Mouse (Mus musculus) forebrain, postnatal 0 days (tissue): Measurements from ENCODE around the gene Kcns1. TPM values are rescaled to one million over a fixed set of nuclear protein-coding genes. Genes with fewer than 3 reads are reported as not detected.

Experiments used
- ATAC-seq: fragments of 200-750 bp; cut with Nextera tagmentation; 2 replicates; pipeline ENCODE4 v1.8.0; 2017; ENCODE audit warnings: mild to moderate bottlenecking, moderate library complexity
- DNase-seq: peaks from one replicate; pipeline ENCODE4 v3.0.0-alpha.2; 2015
- H3K27ac ChIP-seq: fragments of 300-500 bp; sonication (generic); 2 replicates; pipeline ENCODE4 v1.5.1; 2014; ENCODE audit warnings: low read depth, mild to moderate bottlenecking, antibody characterized with exemption, low read length, moderate library complexity, mixed read lengths
- H3K27me3 ChIP-seq: fragments of 300-500 bp; sonication (generic); 2 replicates; pipeline ENCODE4 v1.6.1; 2014; ENCODE audit warnings: mild to moderate bottlenecking, low read length, mixed read lengths; ENCODE audit not compliant: insufficient read depth
- H3K36me3 ChIP-seq: fragments of 300-500 bp; sonication (generic); 2 replicates; pipeline ENCODE4 v1.6.1; 2014; ENCODE audit warnings: mild to moderate bottlenecking, moderate library complexity; ENCODE audit not compliant: insufficient read depth
- H3K4me1 ChIP-seq: fragments of 300-500 bp; sonication (generic); 2 replicates; pipeline ENCODE4 v1.6.1; 2014; ENCODE audit warnings: antibody characterized with exemption; ENCODE audit not compliant: insufficient read depth
- H3K4me2 ChIP-seq: fragments of 300-500 bp; sonication (generic); 2 replicates; pipeline ENCODE4 v1.6.1; 2014; ENCODE audit warnings: low read depth, mild to moderate bottlenecking, moderate library complexity
- H3K4me3 ChIP-seq: fragments of 300-500 bp; sonication (generic); 2 replicates; pipeline ENCODE4 v1.5.1; 2014; ENCODE audit warnings: low read depth, low read length, mixed read lengths
- H3K9ac ChIP-seq: fragments of 300-500 bp; sonication (generic); 2 replicates; pipeline ENCODE4 v1.6.1; 2014; ENCODE audit warnings: mild to moderate bottlenecking
- H3K9me3 ChIP-seq: fragments of 300-500 bp; sonication (generic); 2 replicates; pipeline ENCODE4 v1.6.1; 2016; ENCODE audit warnings: low read length
- CTCF ChIP-seq: sonication (generic); IDR thresholded peaks from 2 replicates; pipeline ENCODE4 v1.5.1; 2016; ENCODE audit warnings: antibody characterized with exemption, control low read depth, low read depth
- WGBS: fragments of 180-500 bp; shearing (Covaris S2); extraction: QIAGEN DNeasy Blood & Tissue Kit; methylation state at CpG from one replicate; pipeline ENCODE4 v1.1.7; 2014; 5-methylcytosine and 5-hydroxymethylcytosine counted together
- polyA plus RNA-seq: library from polyadenylated mRNA; unstranded; fragments of >200 nt; fragmentation: Nextera tagmentation; extraction: Ambion mirVana; gene quantifications from 2 replicates; pipeline ENCODE4 v1.2.1, GENCODE M21; 2015
- total RNA-seq: library from RNA; depleted of rRNA; stranded (reverse); fragments of >200 nt; gene quantifications from 2 replicates; pipeline ENCODE4 v1.2.3, GENCODE M21; 2014

The Kcns1 gene
- total and polyA plus RNA-seq, 2 experiments from 2014 or later: 3.5 to 15.4 TPM

DNA sequence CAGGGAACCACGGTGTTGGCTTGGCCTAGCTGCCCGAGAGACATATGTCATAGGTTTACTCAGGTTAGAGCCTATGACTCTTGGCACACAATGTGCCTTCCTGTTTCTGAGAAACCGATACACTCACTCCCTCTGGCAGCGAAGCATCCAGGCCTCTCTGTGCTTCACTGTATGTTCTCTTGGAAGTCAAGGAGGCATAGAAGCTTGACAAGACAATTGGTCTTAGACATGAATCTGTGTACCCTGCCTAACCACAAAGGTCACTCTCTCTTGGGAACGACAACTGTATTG, 25.7 kb upstream of the Kcns1 start:
- Histone ChIP-seq H3K27ac (no peak overlapping the region), H3K9ac (no peak overlapping the region), H3K4me3 (no peak overlapping the region), H3K4me2 (no peak overlapping the region), H3K4me1 (no peaks in the 10 kb centered on the region), H3K27me3 (no peaks in the 10 kb centered on the region), H3K36me3 (no peaks in the 10 kb centered on the region), H3K9me3 (no peaks in the 10 kb centered on the region)
- DNase-seq: no peak
- TF ChIP-seq CTCF: no peak
- 85% methylated on average over 5 of the region's 5 CpGs for WGBS
- ATAC-seq: no peak

DNA sequence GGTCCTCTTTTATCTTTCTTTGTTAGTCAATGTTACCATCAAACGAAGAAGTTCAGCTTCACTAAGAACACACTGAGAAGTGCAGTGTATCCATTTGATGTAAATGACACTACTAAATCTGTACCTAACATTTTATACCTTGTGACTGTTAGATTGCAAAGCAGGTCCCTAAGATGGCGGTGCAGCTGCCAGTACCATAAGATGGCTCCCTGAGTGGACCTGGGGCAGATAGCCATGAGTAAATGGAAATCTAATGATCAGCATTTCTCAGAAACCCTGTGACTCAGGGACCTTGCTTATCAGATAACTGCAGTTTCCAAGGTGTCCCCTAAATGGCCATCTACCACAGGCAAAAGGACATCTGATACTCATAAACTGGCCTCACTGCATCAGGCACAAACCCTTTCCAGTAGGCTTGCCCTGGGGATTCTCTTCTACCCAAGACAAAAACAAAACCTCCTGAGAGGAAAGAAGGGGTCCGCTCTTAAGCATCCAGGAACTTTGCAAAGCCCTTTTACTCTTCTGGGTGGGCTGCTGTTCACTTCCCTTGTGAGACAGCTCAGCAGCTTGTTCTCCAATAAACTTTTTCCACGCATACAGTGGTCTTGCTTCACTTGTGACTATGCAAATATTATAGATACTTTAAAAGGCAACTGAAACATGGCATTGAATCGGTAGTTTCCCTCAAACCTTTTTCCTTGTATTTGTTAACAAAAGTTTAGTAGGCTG, 25.2 kb upstream of the Kcns1 start:
- TF ChIP-seq CTCF: no peak
- ATAC-seq: no peak
- no peaks in the 10 kb centered on the region for H3K27me3 ChIP-seq

DNA sequence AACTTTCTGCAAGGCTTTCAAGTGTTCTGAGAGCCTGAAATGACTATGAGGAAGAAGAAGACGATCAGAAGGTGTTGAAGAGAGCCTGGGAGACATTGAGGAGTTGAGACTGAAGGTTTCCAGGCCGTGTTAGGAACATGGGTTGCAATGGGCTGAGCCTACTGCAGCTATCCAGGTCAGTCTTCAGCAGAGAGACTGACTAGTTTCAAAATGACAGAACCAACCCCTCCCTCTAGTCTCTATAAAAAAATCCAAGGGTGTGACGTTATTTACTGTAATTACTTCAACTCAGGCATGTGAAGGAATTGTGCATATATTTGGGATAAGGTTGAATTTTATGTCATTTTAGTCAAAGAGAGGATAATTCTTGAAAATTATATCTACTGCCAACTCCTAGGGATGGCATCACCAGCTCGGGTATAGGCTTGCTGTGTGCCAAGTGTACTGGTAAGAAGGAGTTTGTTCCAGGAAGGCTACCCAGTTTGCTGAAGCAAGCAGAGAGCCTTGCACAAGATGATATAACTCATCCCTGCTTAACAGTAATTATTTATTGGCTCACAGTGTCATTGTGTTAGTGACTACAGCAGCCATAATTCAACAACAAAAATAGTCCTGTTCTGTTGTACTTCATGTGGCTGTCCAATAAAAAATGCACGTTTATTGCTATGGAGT, 24.2 kb upstream of the Kcns1 start:
- Histone ChIP-seq H3K27ac (no peak overlapping the region), H3K9ac (no peak overlapping the region), H3K27me3 (no peaks in the 10 kb centered on the region), H3K4me3 (no peak overlapping the region), H3K4me2 (no peak overlapping the region), H3K36me3 (no peaks in the 10 kb centered on the region), H3K9me3 (no peaks in the 10 kb centered on the region), H3K4me1 (no peaks in the 10 kb centered on the region)
- ATAC-seq (no peak), DNase-seq (no peak)
- WGBS: 79% methylated on average over 5 of the region's 5 CpGs
- no peak for TF ChIP-seq CTCF

More for the DNA sequence above, 25.2 kb upstream of the Kcns1 start:
- no peaks in the 10 kb centered on the region for H3K4me1 ChIP-seq
- DNase-seq: no peak
- no peak overlapping the region for H3K27ac ChIP-seq
- WGBS: 95% methylated on average over 5 of the region's 5 CpGs
- H3K4me2 ChIP-seq: no peak overlapping the region
- H3K36me3 ChIP-seq: no peaks in the 10 kb centered on the region
- no peaks in the 10 kb centered on the region for H3K9me3 ChIP-seq
- H3K9ac ChIP-seq: no peak overlapping the region
- no peak overlapping the region for H3K4me3 ChIP-seq

DNA sequence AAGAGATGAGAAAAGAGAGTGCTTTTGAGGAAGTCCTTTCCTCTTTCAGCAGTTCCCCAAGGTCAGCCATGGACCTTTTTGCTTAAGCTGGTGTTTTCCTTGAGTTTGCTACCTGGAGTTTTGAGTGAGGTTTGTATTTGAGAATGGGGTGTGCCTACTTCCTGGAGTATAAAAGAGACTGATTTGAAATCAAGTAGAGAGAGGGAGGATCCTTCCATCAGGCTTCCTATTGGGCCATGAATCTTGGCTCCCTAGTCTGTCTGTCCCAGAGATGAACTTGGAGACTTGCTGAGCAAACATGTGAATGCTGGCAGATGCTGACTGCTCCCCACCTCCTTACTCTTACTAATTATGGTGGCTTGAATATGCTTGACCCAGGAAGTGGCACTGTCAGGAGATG, 21.4 kb upstream of the Kcns1 start:
- no peak overlapping the region for H3K9ac ChIP-seq
- no peak overlapping the region for H3K4me2 ChIP-seq
- no peaks in the 10 kb centered on the region for H3K9me3 ChIP-seq
- no peak for TF ChIP-seq CTCF
- no peak for ATAC-seq
- H3K36me3 ChIP-seq: no peaks in the 10 kb centered on the region
- DNase-seq: no peak
- H3K4me3 ChIP-seq: no peak overlapping the region
- H3K4me1 ChIP-seq: no peaks in the 10 kb centered on the region
- H3K27ac ChIP-seq: no peak overlapping the region
- H3K27me3 ChIP-seq: no peaks in the 10 kb centered on the region

DNA sequence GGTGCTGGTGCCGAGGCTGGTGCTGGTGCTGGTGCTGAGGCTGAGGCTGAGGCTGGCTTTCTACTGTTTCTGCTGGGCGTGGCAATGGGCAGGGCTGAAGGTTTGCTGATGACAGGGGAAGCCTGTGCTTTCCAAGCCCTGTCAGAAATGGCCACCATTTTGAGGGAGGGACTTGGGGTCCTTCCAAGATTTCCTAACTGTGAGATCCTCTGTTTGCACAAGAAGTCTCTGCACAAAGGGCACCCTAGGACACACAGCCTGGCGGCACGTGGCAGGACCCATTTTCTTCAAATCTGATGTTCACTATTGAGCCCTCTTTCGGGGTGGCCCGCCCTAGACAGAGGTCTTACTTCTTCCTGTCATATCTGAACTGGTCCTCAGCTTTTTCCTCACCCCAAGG, 19.7 kb upstream of the Kcns1 start, which contains the start of gene Wfdc12:
Gene Wfdc12 (minus strand): TSS at position 33 of the 400 bp plus-strand sequence.
- no peaks in the 10 kb centered on the region for H3K4me1 ChIP-seq
- H3K9me3 ChIP-seq: no peaks in the 10 kb centered on the region
- H3K9ac ChIP-seq: no peak within 1 kb of the TSS
- H3K27ac ChIP-seq: no peak within 1 kb of the TSS
- H3K4me2 ChIP-seq: no peak within 1 kb of the TSS
- 80% methylated on average over 6 of the region's 6 CpGs for WGBS
- H3K27me3 ChIP-seq: no peaks in the 10 kb centered on the region
- H3K36me3 ChIP-seq: no peaks in the 10 kb centered on the region
- no peak for DNase-seq
- ATAC-seq: no peak
- TF ChIP-seq CTCF: no peak
- no peak within 1 kb of the TSS for H3K4me3 ChIP-seq

DNA sequence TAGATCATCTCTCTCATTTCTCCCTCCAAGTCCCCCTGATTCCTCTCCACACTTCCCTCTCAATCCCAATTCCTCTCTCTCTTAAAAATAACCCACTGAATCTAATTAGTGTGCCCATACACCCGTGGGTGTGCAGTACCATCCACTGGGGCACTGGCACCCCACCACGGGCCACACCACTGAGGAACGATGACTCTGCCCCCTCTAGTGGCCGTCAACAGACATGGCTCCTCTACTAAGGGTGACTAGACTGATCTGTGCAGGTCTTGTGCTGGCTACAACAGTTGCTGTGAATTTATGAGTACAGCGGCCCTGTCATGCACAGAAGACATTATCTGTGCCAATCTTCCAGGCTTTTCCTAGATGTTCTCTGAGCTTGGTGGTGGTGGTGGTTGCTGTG, 17.8 kb upstream of the Kcns1 start:
- no peak for DNase-seq
- ATAC-seq: no peak

DNA sequence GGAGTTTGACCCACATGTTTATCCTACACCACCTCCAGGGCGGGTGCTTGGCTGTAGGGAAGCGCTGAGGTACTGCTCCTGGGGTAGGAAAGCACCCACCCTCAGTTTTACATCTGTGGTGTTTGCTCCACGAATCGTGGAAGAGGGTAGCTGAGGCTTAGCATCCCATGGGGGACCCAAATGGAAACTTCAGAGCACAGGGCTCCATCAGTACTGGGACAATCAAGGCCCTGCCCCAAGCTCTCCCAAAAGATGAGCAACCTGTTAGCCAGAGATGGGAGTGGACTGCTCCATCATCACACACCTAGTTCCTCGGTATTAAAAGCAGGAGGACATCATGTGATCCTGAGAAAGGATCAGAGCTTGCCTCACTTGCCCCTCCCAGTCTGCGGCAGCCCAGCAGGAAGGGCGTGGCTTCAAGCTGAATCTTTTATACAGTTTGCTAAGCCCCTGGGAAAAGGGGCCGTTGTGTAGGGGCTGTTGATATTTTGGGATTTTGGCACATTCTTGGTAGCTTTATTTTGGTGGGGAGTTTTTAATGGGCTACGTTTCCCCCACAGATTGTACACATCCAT, 13.3 kb upstream of the Kcns1 start:
- TF ChIP-seq CTCF: no peak
- Histone ChIP-seq H3K36me3 (no peaks in the 10 kb centered on the region), H3K4me1 (no peaks in the 10 kb centered on the region), H3K4me3 (no peak overlapping the region), H3K9ac (no peak overlapping the region), H3K4me2 (no peak overlapping the region), H3K27me3 (no peaks in the 10 kb centered on the region), H3K27ac (no peak overlapping the region), H3K9me3 (no peaks in the 10 kb centered on the region)
- WGBS: 38% methylated on average over 9 of the region's 9 CpGs
- ATAC-seq (no peak), DNase-seq (no peak)

More for the DNA sequence above, 17.8 kb upstream of the Kcns1 start:
- Histone ChIP-seq H3K4me1 (no peaks in the 10 kb centered on the region), H3K27me3 (no peaks in the 10 kb centered on the region), H3K9ac (no peak overlapping the region), H3K36me3 (no peaks in the 10 kb centered on the region), H3K4me2 (no peak overlapping the region), H3K9me3 (no peaks in the 10 kb centered on the region), H3K27ac (no peak overlapping the region), H3K4me3 (no peak overlapping the region)
- TF ChIP-seq CTCF: peak; percentile 53
- 34% methylated on average over 5 of the region's 5 CpGs for WGBS
